Mouse (Mus musculus) activated CD4-positive, CD25-positive, alpha-beta regulatory T cell, adult 9 weeks (primary cell): ENCODE data around the gene Olfr478. TPM values are rescaled to one million over a fixed set of nuclear protein-coding genes. Genes with fewer than 3 reads are reported as not detected.

Experiments used
- polyA plus RNA-seq: library from polyadenylated mRNA; unstranded; fragments of 100-300 nt; shearing (Covaris generic); gene quantifications from one replicate; pipeline ENCODE4 v1.2.1, GENCODE M21; 2017

The Olfr478 gene
- polyA plus RNA-seq, result not detected

DNA sequence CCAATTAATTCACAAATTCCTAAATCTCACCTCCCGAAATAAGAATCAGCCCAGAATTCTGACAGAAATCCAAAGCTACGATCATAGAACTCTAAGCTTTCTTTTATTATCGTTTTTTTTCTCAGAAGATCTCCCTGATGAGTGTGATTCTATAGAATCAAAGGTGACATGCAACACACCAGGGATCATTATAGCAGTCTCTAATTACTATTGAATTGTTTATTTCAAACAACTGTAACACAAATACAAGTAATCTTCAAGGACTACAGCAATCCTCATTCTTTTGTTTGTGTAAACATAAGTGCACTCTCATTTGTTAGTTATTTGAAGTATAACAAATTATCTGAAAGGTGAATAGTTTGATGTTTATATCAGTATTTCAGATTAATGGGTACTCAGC lies at the start of gene Olfr478:
Olfr478 (minus strand) TSS at position 101 of the 400 bp plus-strand sequence.

DNA sequence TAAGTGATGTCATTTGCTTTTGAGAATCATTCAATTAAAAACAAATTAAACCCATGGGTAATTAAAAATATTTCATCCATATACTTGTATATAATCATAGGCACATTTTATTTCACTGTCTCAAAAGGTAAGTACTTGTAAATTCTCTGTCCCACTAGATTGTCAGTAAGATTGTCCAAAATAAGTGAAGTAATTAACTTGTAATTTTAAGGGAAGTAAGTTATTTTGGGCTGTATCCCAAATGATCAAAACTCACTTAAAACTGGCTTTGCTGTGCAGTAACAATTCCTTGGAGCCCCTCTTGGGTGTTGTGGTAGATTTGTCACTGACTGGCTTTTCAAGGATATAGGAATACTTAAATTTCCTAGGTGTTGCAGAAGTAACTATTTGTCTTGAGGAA lies 45.8 kb upstream of the Olfr478 start, which contains the start of gene Olfr481:
Olfr481 (plus strand) TSS at position 301 of the 400 bp plus-strand sequence.

DNA sequence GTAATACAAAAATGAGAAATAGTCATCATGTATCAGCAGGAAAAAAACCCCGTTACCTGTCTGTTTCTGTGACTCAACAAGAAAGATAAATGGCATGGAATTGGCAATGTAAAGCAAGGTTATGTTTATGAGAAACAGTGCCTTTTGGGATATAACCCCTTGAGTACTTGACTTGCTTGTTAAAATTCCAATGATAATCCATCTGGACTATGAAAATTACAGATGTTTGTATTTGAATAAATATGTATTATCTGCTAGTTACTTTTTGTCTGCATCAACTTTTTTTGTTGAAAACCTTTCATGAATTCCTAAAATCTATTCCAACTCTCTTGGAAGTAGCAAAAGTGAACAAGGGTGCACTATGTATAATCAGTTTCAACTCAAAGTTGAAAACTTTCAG lies 33.5 kb upstream of the Olfr478 start, which contains the start of gene Olfr480:
Olfr480 (minus strand) TSS at position 101 of the 400 bp plus-strand sequence.

DNA sequence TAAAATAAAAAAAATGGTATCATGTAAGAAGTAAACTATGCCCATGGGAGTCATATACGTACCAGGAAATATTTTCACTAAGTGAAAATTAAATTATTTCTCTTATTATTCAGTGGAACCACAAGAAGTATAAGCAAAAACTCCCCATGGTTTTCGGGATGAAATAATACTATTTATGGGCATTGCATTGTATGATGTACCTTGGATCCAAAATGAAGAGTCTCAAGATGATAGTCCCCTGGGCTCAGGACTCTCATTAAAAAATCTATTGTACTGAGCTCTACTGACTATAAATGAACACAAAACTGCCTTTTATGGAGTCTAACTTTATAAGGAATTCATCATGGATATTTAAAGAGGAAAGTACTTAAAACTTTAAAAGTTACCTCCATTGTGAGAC lies 16.6 kb upstream of the Olfr478 start, which contains the start of gene Olfr479:
Olfr479 (plus strand) TSS at position 301 of the 400 bp plus-strand sequence.

DNA sequence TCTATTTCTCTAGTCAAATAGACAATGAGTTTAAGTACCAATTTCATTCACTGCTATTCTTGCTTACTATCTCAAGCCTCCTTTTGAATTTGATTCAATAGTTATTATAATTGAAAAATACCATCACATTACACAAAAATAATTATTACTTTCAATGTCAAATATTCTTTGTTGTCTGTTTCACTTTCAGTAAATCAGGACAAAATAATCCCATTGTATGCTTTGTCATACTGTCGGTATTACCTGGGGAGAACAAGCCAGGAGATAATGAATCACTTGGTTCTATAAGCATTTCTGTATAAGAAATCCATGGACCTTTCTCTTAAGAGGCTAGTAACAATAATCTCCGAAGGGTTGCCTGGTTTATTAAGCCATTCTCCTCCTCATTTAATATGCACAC lies 47.4 kb downstream of the Olfr478 start, which contains the start of gene Olfr477:
Olfr477 (plus strand) TSS at position 301 of the 400 bp plus-strand sequence.

Other genes with a start within 250 kb of the Olfr478 start
- gene Ovch2, start 232.8 kb downstream of the Olfr478 start, polyA plus RNA-seq, result not detected
- not detected for gene Olfr467, start 221.7 kb downstream of the Olfr478 start, polyA plus RNA-seq
- gene Olfr469, start 208.4 kb downstream of the Olfr478 start, polyA plus RNA-seq, result not detected
- not detected for gene Olfr470, start 186.5 kb downstream of the Olfr478 start, polyA plus RNA-seq
- gene Olfr472, start 136.1 kb downstream of the Olfr478 start, polyA plus RNA-seq, result not detected
- gene Olfr473, start 103.5 kb downstream of the Olfr478 start, polyA plus RNA-seq, result not detected
- not detected for gene Olfr474, start 79.3 kb downstream of the Olfr478 start, polyA plus RNA-seq
- not detected for gene Olfr476, start 69.2 kb downstream of the Olfr478 start, polyA plus RNA-seq
- not detected for gene Olfr477, start 47.3 kb downstream of the Olfr478 start, polyA plus RNA-seq
- not detected for gene Olfr479, start 16.7 kb upstream of the Olfr478 start, polyA plus RNA-seq
- not detected for gene Olfr480, start 33.4 kb upstream of the Olfr478 start, polyA plus RNA-seq
- not detected for gene Olfr481, start 45.9 kb upstream of the Olfr478 start, polyA plus RNA-seq
- not detected for gene Olfr482, start 63.6 kb upstream of the Olfr478 start, polyA plus RNA-seq
- not detected for gene Olfr483, start 66.9 kb upstream of the Olfr478 start, polyA plus RNA-seq
- gene Olfr484, start 93.5 kb upstream of the Olfr478 start, polyA plus RNA-seq, result not detected
- gene Olfr485, start 125.9 kb upstream of the Olfr478 start, polyA plus RNA-seq, result not detected
- gene Olfr486, start 138.8 kb upstream of the Olfr478 start, polyA plus RNA-seq, result not detected
- gene Olfr487, start 180.6 kb upstream of the Olfr478 start, polyA plus RNA-seq, result not detected
- gene Olfr488, start 224.4 kb upstream of the Olfr478 start, polyA plus RNA-seq, result not detected